Mouse (Mus musculus) G1E (cell line): ENCODE measurements around the gene Mlycd.

ENCODE experiments used
- CTCF ChIP-seq: IDR thresholded peaks from 2 replicates; pipeline ENCODE4 v1.5.1; 2012; ENCODE audit warnings: low read depth, low read length, inconsistent platforms, mixed read lengths
- GATA2 ChIP-seq: IDR thresholded peaks from 2 replicates; pipeline ENCODE4 v1.6.1; 2012; ENCODE audit warnings: low read depth, low read length, inconsistent platforms, borderline replicate concordance
- TAL1 ChIP-seq: conservative IDR thresholded peaks from 2 replicates; pipeline ENCODE4 v1.6.1; 2012; ENCODE audit warnings: low read depth, low read length, inconsistent platforms, mixed read lengths

- TF ChIP-seq CTCF: no peak
- no peak for TF ChIP-seq GATA2
- TF ChIP-seq TAL1: no peak
These were observed 30.9 kb downstream of the Mlycd start for GRCm38 (mm10) chr8:119425533-119425932.
